Mouse (Mus musculus) heart, postnatal 0 days (tissue): ENCODE measurements around the gene Tbxas1. TPM values are rescaled to one million over a fixed set of nuclear protein-coding genes. Genes with fewer than 3 reads are reported as not detected.

ENCODE experiments used
- ATAC-seq: fragments of 200-750 bp; cut with Nextera tagmentation; 2 replicates; pipeline ENCODE4 v1.8.0; 2017; ENCODE audit warnings: low read depth, moderate number of reproducible peaks, moderate library complexity; ENCODE audit not compliant: insufficient read depth
- DNase-seq: peaks from one replicate; pipeline ENCODE4 v3.0.0-alpha.2; 2016; ENCODE audit warnings: low spot score
- H3K27ac ChIP-seq: fragments of 300-500 bp; sonication (generic); 2 replicates; pipeline ENCODE4 v1.5.1; 2014; ENCODE audit warnings: low read depth, mild to moderate bottlenecking
- H3K27me3 ChIP-seq: fragments of 300-500 bp; sonication (generic); 2 replicates; pipeline ENCODE4 v1.6.1; 2014; ENCODE audit warnings: low read length, mixed read lengths; ENCODE audit not compliant: control insufficient read depth, insufficient read depth
- H3K36me3 ChIP-seq: fragments of 300-500 bp; sonication (generic); replicated peaks from 2 replicates; pipeline ENCODE4 v1.6.1; 2014; ENCODE audit warnings: low read length, mixed read lengths; ENCODE audit not compliant: control insufficient read depth, insufficient read depth
- H3K4me1 ChIP-seq: fragments of 300-500 bp; sonication (generic); 2 replicates; pipeline ENCODE4 v1.6.1; 2014; ENCODE audit warnings: antibody characterized with exemption; ENCODE audit not compliant: control insufficient read depth, insufficient read depth
- H3K4me2 ChIP-seq: fragments of 300-500 bp; sonication (generic); 2 replicates; pipeline ENCODE4 v1.6.1; 2014; ENCODE audit warnings: low read depth, mild to moderate bottlenecking, low read length, moderate library complexity
- H3K4me3 ChIP-seq: fragments of 300-500 bp; sonication (generic); 2 replicates; pipeline ENCODE4 v1.5.1; 2014; ENCODE audit warnings: low read depth, low read length
- H3K9ac ChIP-seq: fragments of 300-500 bp; sonication (generic); replicated peaks from 2 replicates; pipeline ENCODE4 v1.6.1; 2014; ENCODE audit warnings: low read depth, low read length, mixed read lengths
- H3K9me3 ChIP-seq: fragments of 300-500 bp; sonication (generic); replicated peaks from 2 replicates; pipeline ENCODE4 v1.6.1; 2016; ENCODE audit warnings: low read length; ENCODE audit not compliant: control insufficient read depth
- CTCF ChIP-seq: IDR thresholded peaks from 2 replicates; pipeline ENCODE4 v1.5.1; 2016; ENCODE audit warnings: antibody characterized with exemption, control low read depth, low read depth
- EP300 ChIP-seq: IDR thresholded peaks from 2 replicates; pipeline ENCODE4 v1.6.1; 2016; ENCODE audit warnings: antibody characterized with exemption, low read depth
- WGBS: fragments of 180-500 bp; shearing (Covaris S2); extraction: QIAGEN DNeasy Blood & Tissue Kit; methylation state at CpG from one replicate; pipeline ENCODE4 v1.1.7; 2014; 5-methylcytosine and 5-hydroxymethylcytosine counted together
- polyA plus RNA-seq: library from polyadenylated mRNA; unstranded; fragments of >200 nt; fragmentation: Nextera tagmentation; extraction: Ambion mirVana; gene quantifications from 2 replicates; pipeline ENCODE4 v1.2.1, GENCODE M21; 2015
- total RNA-seq: library from RNA; depleted of rRNA; stranded (reverse); fragments of >200 nt; gene quantifications from 2 replicates; pipeline ENCODE4 v1.2.3, GENCODE M21; 2014; ENCODE audit warnings: low replicate concordance

The Tbxas1 gene
- total and polyA plus RNA-seq, 2 experiments from 2014 or later: 0.64 to 1.6 TPM

DNA sequence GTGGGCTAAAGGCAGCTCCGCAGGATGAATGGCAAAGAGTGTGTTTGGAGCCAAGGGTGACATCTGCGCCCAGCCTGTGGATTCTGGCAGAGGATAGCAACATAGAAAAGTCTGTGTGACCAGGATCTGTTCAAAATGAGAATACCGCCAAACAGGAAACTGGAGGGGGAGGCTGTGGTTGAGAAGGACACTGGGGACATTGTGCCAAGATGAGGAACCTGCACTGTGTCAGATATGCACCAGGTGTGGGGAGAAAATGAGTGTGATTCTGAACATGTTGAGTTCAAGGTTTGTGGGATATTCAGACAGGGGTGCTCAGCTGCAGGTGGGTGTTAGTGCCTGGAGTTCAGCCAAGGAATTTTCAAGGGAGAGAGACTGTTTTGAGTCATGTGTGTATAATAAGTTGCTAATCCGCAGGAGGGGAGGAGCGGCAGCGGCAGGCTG, 7.5 kb downstream of the Tbxas1 start:
- H3K4me1 ChIP-seq: no peaks in the 10 kb centered on the region
- DNase-seq (no peak), ATAC-seq (no peak)
- no peaks in the 10 kb centered on the region for H3K36me3 ChIP-seq
- H3K27me3 ChIP-seq: no peaks in the 10 kb centered on the region
- H3K27ac ChIP-seq: no peak overlapping the region
- H3K4me2 ChIP-seq: no peak overlapping the region
- no peaks in the 10 kb centered on the region for H3K9me3 ChIP-seq
- no peak for TF ChIP-seq EP300
- TF ChIP-seq CTCF: no peak
- 36% methylated on average over 6 of the region's 6 CpGs for WGBS
- H3K4me3 ChIP-seq: no peak overlapping the region
- no peak overlapping the region for H3K9ac ChIP-seq

DNA sequence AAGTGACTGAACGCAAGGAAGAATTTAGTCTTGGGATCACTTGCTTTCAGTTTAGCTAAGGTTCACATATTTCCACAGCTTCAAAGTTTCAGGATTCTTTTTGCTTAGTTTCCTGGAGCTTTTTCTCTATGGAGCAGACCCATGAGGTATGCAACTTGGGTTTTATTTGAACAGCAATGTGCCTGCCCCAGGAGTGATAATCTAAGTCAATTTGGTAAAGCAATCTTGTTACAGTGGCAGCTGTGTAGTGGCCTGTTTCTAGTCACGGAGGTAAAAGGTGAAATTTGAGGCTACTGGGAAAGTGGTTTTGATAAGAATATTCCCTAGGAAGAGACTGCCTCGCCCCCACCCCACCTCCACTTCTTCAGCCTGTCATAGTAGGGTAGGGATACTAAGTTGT, 9.3 kb downstream of the Tbxas1 start:
- H3K4me3 ChIP-seq: no peak overlapping the region
- no peak for ATAC-seq
- no peak for DNase-seq
- H3K4me2 ChIP-seq: no peak overlapping the region
- no peaks in the 10 kb centered on the region for H3K9me3 ChIP-seq
- WGBS: 64% methylated on average over 3 of the region's 3 CpGs
- H3K27me3 ChIP-seq: no peaks in the 10 kb centered on the region
- H3K4me1 ChIP-seq: no peaks in the 10 kb centered on the region
- no peaks in the 10 kb centered on the region for H3K36me3 ChIP-seq
- TF ChIP-seq EP300: no peak
- no peak for TF ChIP-seq CTCF
- no peak overlapping the region for H3K27ac ChIP-seq
- H3K9ac ChIP-seq: no peak overlapping the region

DNA sequence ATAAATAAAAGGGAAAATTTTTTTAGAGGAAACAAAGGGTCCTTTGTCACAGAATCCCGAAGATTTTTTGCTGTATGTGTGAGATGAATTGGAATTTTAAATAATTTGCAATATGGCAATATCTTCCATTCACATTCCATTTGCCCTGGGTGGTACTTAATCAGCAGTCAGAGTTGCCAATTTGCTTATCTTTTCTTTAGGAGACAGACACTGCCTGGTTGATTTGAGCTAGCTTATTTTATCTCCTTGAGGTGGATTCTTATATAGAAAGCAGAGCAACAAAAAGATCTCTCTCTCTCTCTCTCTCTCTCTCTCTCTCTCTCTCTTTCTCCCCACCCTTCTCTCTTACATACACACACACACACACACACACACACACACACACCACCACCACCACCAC, 9.9 kb downstream of the Tbxas1 start:
- H3K4me1 ChIP-seq: no peaks in the 10 kb centered on the region
- H3K4me3 ChIP-seq: no peak overlapping the region
- ATAC-seq (no peak), DNase-seq (no peak)
- no peak for TF ChIP-seq EP300
- TF ChIP-seq CTCF: no peak
- H3K27ac ChIP-seq: no peak overlapping the region
- WGBS: 53% methylated on average over 1 of the region's 1 CpGs
- no peak overlapping the region for H3K9ac ChIP-seq
- no peaks in the 10 kb centered on the region for H3K36me3 ChIP-seq
- H3K27me3 ChIP-seq: no peaks in the 10 kb centered on the region
- H3K4me2 ChIP-seq: no peak overlapping the region
- H3K9me3 ChIP-seq: no peaks in the 10 kb centered on the region

DNA sequence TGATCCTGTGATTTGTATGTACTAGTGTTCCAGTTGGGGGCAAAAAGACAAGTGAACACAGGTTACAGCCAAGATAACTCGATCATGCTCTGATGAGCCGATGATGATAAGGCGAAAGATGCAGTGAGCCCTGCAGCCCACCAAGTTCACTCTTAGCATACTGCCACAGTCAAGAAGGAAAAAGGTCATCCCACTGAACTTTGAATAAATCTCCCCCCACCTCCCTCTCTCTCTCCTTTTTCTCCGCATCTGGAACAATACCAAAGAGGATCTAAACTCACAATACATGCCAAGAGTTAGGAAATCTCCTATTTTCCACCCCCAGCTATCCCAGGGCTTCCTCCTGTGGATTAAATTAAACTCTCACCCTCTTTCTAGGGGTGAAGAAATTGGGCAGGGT, 12.2 kb downstream of the Tbxas1 start:
- no peaks in the 10 kb centered on the region for H3K4me1 ChIP-seq

DNA sequence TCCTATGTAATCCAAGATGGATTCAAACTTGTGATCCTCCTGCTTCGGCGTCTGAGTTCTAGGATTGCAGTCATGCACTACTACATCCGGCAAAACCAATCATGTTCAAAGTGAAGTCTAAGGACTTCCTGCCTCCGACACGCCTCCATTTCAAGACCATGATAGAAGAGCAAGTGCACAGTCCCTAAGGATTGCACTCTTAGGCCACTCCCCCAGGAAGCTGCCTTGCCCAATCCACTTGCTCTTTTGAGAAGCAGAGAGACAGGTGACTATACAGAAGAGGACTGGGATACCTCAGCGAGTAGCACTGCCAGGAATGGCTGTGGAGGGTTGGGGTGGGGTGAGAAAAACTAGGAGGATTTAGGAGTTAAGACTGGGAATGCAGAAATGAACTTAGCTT, 14.0 kb downstream of the Tbxas1 start:
- no peak for TF ChIP-seq EP300
- TF ChIP-seq CTCF: no peak

More for the DNA sequence above, 12.2 kb downstream of the Tbxas1 start:
- DNase-seq (no peak), ATAC-seq (no peak)
- Histone ChIP-seq H3K27ac (no peak overlapping the region), H3K36me3 (no peaks in the 10 kb centered on the region), H3K27me3 (no peaks in the 10 kb centered on the region), H3K9ac (no peak overlapping the region), H3K4me2 (no peak overlapping the region), H3K9me3 (no peaks in the 10 kb centered on the region), H3K4me3 (no peak overlapping the region)
- TF ChIP-seq EP300 (no peak), CTCF (no peak)
- 81% methylated on average over 4 of the region's 4 CpGs for WGBS

DNA sequence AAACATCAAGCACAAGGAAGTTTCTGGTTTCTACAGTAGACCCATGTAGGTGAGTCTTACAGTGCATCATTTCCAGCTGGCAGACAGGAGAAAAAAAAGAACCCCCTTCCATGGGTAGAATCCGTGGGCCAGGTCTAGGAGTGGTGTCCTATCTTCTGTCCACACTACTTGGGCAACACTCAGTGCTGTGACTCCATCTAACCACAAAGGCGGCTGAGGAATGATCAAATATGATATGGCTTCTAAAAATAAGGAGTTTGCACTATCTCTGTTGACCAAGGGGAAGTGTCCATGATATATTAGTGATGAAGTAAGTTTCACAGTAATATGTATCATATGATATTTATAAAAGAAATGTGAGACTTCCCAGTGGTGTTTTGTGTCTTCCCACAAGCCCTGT, 16.8 kb downstream of the Tbxas1 start:
- ATAC-seq: no peak
- Histone ChIP-seq H3K4me3 (no peak overlapping the region), H3K9ac (no peak overlapping the region), H3K9me3 (no peaks in the 10 kb centered on the region), H3K4me1 (no peaks in the 10 kb centered on the region), H3K4me2 (no peak overlapping the region), H3K27me3 (no peaks in the 10 kb centered on the region), H3K36me3 (no peaks in the 10 kb centered on the region), H3K27ac (no peak overlapping the region)
- 38% methylated on average over 2 of the region's 2 CpGs for WGBS
- DNase-seq: no peak
- TF ChIP-seq EP300: no peak
- no peak for TF ChIP-seq CTCF

More for the DNA sequence above, 14.0 kb downstream of the Tbxas1 start:
- H3K27ac ChIP-seq: no peak overlapping the region
- DNase-seq: no peak
- no peak overlapping the region for H3K9ac ChIP-seq
- no peaks in the 10 kb centered on the region for H3K27me3 ChIP-seq
- no peaks in the 10 kb centered on the region for H3K9me3 ChIP-seq
- H3K4me2 ChIP-seq: no peak overlapping the region
- H3K4me1 ChIP-seq: no peaks in the 10 kb centered on the region
- 65% methylated on average over 6 of the region's 6 CpGs for WGBS
- H3K4me3 ChIP-seq: no peak overlapping the region
- no peaks in the 10 kb centered on the region for H3K36me3 ChIP-seq
- ATAC-seq: no peak
